Mouse (Mus musculus) gastrocnemius, adult 8-10 months (tissue): ENCODE data around the gene 6430628N08Rik. TPM values are rescaled to one million over a fixed set of nuclear protein-coding genes. Genes with fewer than 3 reads are reported as not detected.

Experiments used
- DNase-seq, 2 experiments: peaks; one replicate each; pipeline ENCODE4 v3.0.0; 2022; ENCODE audit warnings: low spot score in 2 of 2
- total RNA-seq, 4 experiments: library from RNA; stranded (reverse); gene quantifications; 2 replicates each; pipeline ENCODE4 v1.2.4; 2022

The 6430628N08Rik gene
- total RNA-seq = not detected

GRCm38 (mm10) chr4:115890553-115890952 is at the start of gene 6430628N08Rik:
Gene 6430628N08Rik, plus strand, starts transcription at chr4:115890665.
- no peak for DNase-seq

GRCm38 (mm10) chr4:115840842-115841241 is 49.6 kb upstream of the 6430628N08Rik start:
- no peak for DNase-seq

DNA sequence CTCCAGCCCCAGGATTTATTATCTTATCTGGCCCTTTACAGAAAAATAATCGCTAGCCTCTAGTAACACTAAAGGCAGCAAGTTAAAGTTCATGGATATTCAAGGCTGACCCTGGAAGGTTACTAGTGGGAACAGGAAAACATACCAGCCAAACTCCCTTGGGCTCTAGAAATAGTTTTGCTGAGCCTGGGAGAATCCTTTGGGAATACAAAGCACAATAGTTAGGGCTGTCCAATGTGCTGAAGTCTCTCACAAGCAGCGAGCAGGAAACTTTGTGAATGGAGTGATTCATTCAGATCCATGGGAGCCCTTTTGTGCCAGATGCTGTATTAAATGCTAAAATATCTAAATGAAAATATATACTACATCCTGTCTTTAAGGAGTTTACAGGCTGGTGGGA is 43.8 kb upstream of the 6430628N08Rik start:
- DNase-seq = no peak

- no peak for DNase-seq
Measured at GRCm38 (mm10) chr4:115847377-115847776, 43.1 kb upstream of the 6430628N08Rik start.

GRCm38 (mm10) chr4:115848083-115848482 is 42.4 kb upstream of the 6430628N08Rik start:
- DNase-seq = no peak

GRCm38 (mm10) chr4:115848990-115849677 is 41.3 kb upstream of the 6430628N08Rik start:
- DNase-seq = no peak

DNA sequence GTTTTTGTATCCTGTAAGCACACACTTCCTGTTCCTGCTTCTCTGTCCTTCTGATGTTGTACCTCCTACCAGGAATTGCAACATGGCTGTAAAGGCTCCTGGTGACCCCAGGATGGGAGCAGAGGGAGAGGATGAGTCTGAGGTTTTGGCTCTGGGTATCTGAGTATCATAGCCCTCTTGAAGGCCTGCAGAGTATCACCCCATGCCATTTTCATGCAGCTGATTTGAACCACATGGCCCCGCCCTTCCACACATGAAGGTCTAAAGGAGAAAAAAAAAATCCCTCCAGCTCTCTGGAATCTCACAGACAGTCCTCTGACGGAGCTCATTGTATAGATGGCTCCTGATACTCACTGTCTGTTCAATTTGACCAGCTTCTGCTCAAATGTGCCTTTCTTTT is 40.4 kb upstream of the 6430628N08Rik start:
- DNase-seq = no peak

GRCm38 (mm10) chr4:115850631-115851030 is 39.8 kb upstream of the 6430628N08Rik start:
- no peak for DNase-seq

DNA sequence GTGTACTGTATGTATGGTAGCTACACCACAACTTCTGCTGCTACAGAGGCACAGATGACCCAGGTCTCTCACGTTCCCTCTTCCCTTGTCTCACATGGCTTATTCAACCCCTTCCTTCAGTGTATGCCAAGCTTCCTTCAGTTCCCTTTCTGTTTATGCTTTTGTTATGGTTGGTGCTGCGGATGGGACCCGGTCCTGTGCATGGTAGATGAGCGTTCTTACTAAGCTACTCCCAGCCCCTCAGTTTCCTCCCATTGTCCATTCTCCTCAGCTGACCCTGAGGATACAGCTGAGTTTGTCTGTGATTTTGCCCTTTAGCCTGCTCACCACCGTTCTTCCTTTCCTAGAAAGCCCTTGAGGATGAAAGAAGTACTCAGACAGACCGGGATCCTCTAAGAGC is 38.9 kb upstream of the 6430628N08Rik start:
- DNase-seq = no peak

GRCm38 (mm10) chr4:115855100-115855499 is 35.4 kb upstream of the 6430628N08Rik start:
- DNase-seq = no peak

- no peak for DNase-seq
Measured at GRCm38 (mm10) chr4:115855609-115856008, 34.9 kb upstream of the 6430628N08Rik start.

- DNase-seq = no peak
Measured at GRCm38 (mm10) chr4:115856282-115856681, 34.2 kb upstream of the 6430628N08Rik start.

GRCm38 (mm10) chr4:115857293-115857883 is 33.1 kb upstream of the 6430628N08Rik start:
- no peak for DNase-seq

GRCm38 (mm10) chr4:115863352-115863751 is 27.1 kb upstream of the 6430628N08Rik start:
- no peak for DNase-seq

- no peak for DNase-seq
Measured at GRCm38 (mm10) chr4:115863880-115864279, 26.6 kb upstream of the 6430628N08Rik start.

DNA sequence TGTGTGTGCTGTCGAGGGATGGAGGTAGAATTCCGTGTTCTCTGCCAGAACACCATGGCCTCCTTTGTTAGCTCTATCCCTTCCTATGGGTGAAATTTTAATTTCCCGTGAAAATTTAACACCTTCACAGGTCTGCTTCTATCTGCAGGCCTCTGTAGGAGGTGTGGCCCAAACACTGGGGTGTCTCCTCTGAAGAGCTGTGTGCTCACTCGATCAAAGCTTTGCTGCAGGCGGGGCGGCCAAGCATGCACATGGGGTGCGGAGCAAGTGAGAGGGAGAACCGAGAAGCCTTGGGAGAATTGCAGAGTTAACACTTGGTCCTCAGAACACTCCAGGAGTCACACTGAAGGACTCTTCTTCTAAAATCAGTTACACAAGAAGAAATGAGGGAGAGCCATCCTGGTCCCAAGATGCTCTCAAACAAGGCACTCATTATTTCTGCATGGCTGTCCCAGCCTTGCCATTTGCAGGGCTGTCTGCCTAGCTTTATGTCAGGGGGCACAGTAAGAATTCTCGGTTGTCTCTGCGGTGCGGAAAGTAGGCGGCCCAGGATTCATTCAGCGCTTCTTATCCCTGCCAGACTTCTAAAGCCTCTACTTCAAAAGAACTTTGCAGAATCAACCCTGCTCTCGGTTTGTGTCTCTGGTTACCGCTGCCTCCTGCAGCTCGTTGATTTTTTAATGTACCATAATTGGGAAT is 20.8 kb upstream of the 6430628N08Rik start:
- no peak for DNase-seq

DNA sequence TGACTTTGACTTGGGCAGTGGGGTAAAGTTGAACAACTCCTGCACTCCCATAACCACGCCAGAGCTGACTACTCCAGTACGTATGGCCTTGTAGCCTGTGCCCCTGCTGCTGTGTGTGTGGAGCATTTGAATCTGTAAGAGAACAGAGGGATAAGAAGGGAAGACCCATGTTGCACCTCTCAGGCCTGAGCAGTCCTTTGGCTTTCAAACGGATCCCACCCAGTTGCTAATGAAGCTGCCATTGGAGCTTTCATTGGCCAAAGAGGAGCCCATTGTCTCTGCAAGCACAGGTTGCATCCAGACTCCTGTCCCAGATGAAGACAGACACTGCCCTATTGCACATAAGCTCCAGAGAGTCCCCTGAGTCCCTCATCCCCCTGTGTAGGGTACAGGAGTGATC is 17.2 kb upstream of the 6430628N08Rik start:
- DNase-seq = no peak

GRCm38 (mm10) chr4:115878216-115878678 is 12.2 kb upstream of the 6430628N08Rik start:
- DNase-seq = no peak

DNA sequence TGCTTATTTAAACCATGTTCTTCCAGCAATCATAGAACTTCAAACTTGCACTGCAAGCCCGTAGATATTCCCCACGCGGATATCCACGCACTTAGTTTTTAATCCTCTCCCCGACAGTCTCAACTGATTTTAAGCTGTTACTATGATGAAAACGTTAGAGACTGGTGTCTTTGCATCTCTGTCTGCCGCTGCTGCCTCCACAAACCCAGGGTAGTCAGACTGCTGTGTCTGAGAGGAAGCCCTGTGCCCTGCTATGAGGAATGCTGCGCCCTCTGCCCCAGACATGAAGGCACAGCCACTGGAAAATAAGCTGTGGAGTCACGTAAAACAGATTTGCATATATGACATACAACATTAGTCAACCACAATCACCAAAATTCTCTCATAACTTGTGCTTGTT is 11.6 kb upstream of the 6430628N08Rik start:
- DNase-seq = no peak

DNA sequence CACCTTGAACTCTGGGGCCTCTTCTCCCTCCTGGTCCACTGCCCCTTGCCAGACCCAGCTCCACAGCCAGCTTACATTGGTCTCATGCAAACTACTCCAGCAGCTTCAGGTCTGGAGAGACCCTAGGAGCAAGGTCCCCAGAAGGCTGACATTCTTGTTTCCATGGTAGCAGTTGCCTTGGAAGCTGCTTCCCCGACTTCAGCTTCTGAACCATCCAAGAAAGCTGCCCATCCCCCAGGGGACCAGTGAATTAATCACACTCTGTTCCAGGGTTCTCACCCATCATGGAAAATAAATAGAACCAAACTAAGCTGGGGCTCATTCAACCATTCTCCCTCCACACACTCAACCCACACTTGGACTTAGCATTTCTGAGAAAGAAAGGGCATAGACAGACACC is 9.3 kb upstream of the 6430628N08Rik start:
- no peak for DNase-seq

DNA sequence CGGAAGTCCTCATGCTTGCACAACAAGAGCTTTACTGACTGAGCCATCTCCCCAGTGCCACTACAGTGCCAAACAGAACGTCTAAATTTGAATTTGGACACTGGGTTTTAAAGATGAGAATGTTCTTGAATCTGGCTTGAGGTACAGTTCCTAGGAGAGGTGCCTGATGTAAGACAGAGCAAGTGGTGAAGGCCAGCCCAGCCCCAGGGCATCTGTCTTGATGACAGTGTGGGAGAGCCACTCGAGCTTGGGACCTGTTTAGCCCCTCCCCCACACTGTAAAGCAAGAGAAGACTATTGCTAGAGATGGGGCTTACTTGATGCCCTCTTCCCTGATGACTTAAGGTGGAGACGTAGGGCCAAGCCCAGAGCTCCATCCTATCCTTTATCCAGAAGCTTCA is 8.3 kb upstream of the 6430628N08Rik start:
- DNase-seq = no peak

DNA sequence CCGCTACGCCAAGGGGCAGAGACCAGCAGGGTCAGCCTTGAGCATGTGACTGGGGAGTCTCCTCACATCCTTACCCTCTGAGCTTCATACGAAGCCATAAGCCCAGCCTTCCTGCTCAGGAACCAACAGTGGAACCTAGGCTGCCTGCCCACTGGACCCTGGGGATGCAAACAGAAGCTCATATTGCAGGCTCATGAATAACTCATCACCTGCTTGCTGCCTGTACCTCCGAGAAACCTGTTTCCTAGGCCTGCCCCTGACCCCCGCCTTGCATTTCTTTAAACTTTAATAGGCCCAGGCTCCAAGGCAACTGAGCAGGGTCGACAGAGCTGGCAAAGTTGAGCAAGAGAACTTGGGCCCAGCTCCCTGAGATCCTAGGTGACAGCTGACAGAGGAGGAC is 6.4 kb upstream of the 6430628N08Rik start, which contains the start of gene Kncn:
Kncn (plus strand) TSS at position 379 of the 400 bp plus-strand sequence.
- DNase-seq = no peak
